Mouse (Mus musculus): ENCODE results near the gene Trcg1. TPM values are rescaled to one million over a fixed set of nuclear protein-coding genes. Genes with fewer than 3 reads are reported as not detected.

Gene Trcg1
- polyA plus RNA-seq, 1 experiment from 2014 or later = not detected

DNA sequence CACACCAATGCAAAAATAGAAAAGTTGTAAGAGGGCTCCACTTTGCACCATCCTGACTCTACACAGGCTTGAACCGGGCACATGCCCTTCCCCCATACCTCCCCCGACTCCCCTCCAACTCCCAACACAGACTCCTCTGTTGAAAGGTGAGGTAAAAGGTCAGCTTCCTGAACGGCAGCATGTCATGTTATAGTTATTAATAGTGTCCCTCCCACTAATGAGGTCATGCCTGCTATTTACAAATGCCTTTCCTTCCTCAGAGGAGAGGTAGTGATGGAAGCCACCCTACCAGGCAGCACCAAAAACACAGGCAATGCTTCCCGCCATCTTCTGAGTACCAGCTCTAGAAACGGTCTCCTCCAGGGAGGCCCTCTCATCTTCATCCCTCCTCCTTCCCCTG lies 28.8 kb downstream of the Trcg1 start:
- WGBS = 34% methylated on average over 5 of the region's 5 CpGs
- no peaks in the 10 kb centered on the region for H3K36me3 ChIP-seq
- no peak overlapping the region for H3K27ac ChIP-seq
- H3K9ac ChIP-seq (replicated peaks) = no peak overlapping the region
- no peak overlapping the region for H3K4me3 ChIP-seq (replicated peaks)
- no peaks in the 10 kb centered on the region for H3K9me3 ChIP-seq
- ATAC-seq (ENCODE audit: insufficient number of reproducible peaks, insufficient read depth, low FRiP score, low TSS enrichment, low read depth) = no peak
- peaks cover 37% of the 10 kb centered on the region for H3K4me1 ChIP-seq (replicated peaks)
- peaks cover 28% of the 10 kb centered on the region for H3K27me3 ChIP-seq
- no peak overlapping the region for H3K4me2 ChIP-seq

DNA sequence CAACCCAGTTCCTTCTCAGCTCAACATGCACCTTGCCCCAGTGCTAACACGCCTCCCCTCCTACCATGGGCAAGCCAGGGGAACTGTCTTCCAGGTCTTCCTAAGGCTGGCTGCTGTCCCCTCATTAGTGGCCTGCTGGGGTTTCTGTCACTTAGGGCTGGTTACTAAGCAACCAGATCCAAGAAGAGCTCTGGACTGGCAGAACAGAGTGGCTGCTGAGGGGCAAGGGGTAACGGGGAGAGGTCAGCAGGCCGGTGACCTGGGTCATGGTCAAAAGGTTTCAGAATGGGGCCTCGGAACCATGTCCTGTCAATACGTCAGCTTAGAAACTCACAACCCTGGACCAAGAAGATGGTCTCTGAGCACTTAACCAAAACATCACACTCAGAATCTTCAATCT lies 31.1 kb downstream of the Trcg1 start:
- Histone ChIP-seq H3K4me2 (no peak overlapping the region), H3K27ac (no peak overlapping the region), H3K9me3 (no peaks in the 10 kb centered on the region), H3K4me1 (replicated peaks) (peaks cover 29% of the 10 kb centered on the region), H3K36me3 (no peaks in the 10 kb centered on the region), H3K4me3 (replicated peaks) (no peak overlapping the region), H3K9ac (replicated peaks) (no peak overlapping the region), H3K27me3 (peaks cover 32% of the 10 kb centered on the region)
- WGBS = 25% methylated on average over 5 of the region's 5 CpGs
- no peak for ATAC-seq (ENCODE audit: insufficient number of reproducible peaks, insufficient read depth, low FRiP score, low TSS enrichment, low read depth)

DNA sequence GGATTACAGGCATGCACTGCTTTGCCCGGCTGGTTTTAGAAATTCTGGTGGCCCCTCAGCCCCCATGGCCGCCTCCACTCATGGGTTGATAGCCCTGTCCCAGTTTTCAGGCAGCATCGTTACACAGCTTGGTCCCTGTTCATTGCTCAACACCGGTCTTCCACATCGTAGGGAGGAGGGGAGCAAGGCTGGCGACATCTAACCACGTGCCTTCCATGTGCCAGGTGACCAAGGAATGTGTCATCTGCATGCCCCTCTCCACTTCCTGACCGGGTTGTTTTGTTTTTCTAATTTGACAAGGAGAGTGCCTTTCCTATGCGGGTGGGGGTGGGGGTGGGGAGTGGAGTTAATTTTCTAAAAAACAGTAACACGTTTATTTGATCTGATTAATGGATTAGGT lies 31.7 kb downstream of the Trcg1 start:
- no peak overlapping the region for H3K27ac ChIP-seq
- H3K36me3 ChIP-seq = no peaks in the 10 kb centered on the region
- H3K9me3 ChIP-seq = no peaks in the 10 kb centered on the region
- H3K4me2 ChIP-seq = no peak overlapping the region
- no peak overlapping the region for H3K4me3 ChIP-seq (replicated peaks)
- 19% methylated on average over 10 of the region's 10 CpGs for WGBS
- H3K4me1 ChIP-seq (replicated peaks) = peaks cover 29% of the 10 kb centered on the region
- no peak overlapping the region for H3K9ac ChIP-seq (replicated peaks)
- H3K27me3 ChIP-seq = peaks cover 32% of the 10 kb centered on the region
- ATAC-seq (ENCODE audit: insufficient number of reproducible peaks, insufficient read depth, low FRiP score, low TSS enrichment, low read depth) = no peak

DNA sequence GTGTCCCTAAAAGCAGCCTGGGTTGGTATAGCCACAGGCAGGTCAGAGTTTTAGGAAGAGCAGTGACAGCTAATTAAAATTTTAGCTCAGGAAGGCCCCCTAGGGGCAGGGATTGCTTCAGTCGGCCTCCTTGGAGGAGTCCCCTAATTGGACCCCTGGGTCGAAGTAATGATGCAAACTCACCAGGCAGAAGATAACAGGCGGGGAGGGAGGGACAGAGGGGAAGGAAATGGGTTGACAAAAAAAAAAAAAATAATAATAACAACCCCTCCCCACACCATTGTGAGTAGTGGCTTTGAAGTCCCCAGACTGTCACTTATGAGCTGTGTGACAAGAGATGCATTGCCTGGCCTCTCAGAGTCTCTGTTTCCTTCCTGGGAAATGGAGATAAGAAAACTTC lies 32.2 kb downstream of the Trcg1 start:
- Histone ChIP-seq H3K4me3 (replicated peaks) (no peak overlapping the region), H3K27me3 (peaks cover 32% of the 10 kb centered on the region), H3K4me2 (no peak overlapping the region), H3K27ac (no peak overlapping the region), H3K9ac (replicated peaks) (no peak overlapping the region), H3K9me3 (no peaks in the 10 kb centered on the region), H3K36me3 (no peaks in the 10 kb centered on the region), H3K4me1 (replicated peaks) (peaks cover 29% of the 10 kb centered on the region)
- ATAC-seq (ENCODE audit: insufficient number of reproducible peaks, insufficient read depth, low FRiP score, low TSS enrichment, low read depth) = no peak
- 0% methylated on average over 3 of the region's 3 CpGs for WGBS

DNA sequence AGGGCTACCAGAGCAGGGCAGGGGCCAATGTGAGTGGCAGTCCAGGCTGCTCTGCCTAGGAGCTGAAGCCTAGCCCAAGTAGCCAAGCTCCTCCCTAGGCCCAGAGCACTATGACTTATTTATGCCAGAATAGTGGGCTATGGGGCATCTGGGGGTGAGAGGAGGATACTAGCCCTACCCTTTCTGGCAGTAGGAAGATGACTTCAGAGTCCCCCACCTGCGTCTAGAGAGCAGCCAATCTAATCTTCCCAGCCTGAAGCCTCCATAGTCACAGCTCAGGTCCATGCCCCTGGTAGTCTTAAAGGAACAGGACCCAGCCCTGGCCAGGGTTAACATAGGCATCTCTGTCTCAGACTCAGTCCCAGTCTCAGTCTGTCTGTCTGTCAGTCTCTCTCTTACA lies 33.0 kb downstream of the Trcg1 start:
- peaks cover 34% of the 10 kb centered on the region for H3K4me1 ChIP-seq (replicated peaks)
- no peak overlapping the region for H3K4me3 ChIP-seq (replicated peaks)
- no peaks in the 10 kb centered on the region for H3K36me3 ChIP-seq
- peaks cover 27% of the 10 kb centered on the region for H3K27me3 ChIP-seq
- H3K27ac ChIP-seq = no peak overlapping the region
- WGBS = 33% methylated on average over 1 of the region's 1 CpGs
- ATAC-seq (ENCODE audit: insufficient number of reproducible peaks, insufficient read depth, low FRiP score, low TSS enrichment, low read depth) = no peak
- H3K9ac ChIP-seq (replicated peaks) = no peak overlapping the region
- H3K4me2 ChIP-seq = no peak overlapping the region
- no peaks in the 10 kb centered on the region for H3K9me3 ChIP-seq

DNA sequence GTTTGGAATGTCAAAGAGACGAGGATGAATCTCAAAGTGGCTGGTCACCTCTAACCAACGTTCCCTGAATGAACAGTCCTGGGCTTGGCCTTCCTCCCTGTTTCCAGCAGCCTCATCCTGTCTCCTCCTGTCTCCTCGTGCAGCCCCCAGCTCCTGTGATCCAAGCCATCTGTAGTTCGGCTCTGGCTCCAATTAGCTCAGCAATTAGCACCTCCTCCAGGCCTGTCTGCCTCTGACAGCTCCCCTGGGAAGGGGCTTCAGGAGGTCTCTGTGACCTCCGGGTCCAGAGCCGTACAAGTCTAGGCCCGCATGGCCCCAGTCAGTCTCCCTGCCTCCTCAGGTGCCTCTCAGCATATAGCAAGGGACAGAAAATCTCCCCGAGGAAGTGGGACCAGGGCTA lies 34.0 kb downstream of the Trcg1 start:
- Histone ChIP-seq H3K4me3 (replicated peaks) (no peak overlapping the region), H3K9me3 (no peaks in the 10 kb centered on the region), H3K27me3 (peaks cover 24% of the 10 kb centered on the region), H3K4me2 (no peak overlapping the region), H3K4me1 (replicated peaks) (peaks cover 29% of the 10 kb centered on the region), H3K36me3 (no peaks in the 10 kb centered on the region), H3K27ac (no peak overlapping the region), H3K9ac (replicated peaks) (no peak overlapping the region; the same call in 1 of the 2 replicates)
- no peak for ATAC-seq (ENCODE audit: insufficient number of reproducible peaks, insufficient read depth, low FRiP score, low TSS enrichment, low read depth)
- under 1% methylated on average over 8 of the region's 8 CpGs for WGBS

DNA sequence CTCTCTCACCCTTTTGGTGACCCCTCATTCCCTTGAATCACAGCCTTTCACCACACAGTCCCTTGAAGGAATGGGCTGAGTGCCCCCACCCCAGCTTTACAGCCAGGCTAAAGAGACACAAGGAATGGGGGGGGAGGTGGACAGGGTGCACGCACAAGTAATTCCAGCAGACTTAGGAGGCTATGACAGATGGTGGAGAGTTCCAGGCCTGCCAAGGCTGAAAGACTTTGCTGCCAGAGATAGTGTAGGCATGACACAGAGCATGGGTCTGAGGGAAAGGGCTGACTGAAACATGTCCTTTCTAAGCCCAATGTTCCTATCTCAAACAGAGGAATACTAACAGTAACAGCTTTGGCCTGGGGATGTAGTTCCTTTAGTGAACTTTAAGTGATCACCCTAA lies 34.7 kb downstream of the Trcg1 start:
- peaks cover 29% of the 10 kb centered on the region for H3K4me1 ChIP-seq (replicated peaks)
- peaks cover 19% of the 10 kb centered on the region for H3K27me3 ChIP-seq

DNA sequence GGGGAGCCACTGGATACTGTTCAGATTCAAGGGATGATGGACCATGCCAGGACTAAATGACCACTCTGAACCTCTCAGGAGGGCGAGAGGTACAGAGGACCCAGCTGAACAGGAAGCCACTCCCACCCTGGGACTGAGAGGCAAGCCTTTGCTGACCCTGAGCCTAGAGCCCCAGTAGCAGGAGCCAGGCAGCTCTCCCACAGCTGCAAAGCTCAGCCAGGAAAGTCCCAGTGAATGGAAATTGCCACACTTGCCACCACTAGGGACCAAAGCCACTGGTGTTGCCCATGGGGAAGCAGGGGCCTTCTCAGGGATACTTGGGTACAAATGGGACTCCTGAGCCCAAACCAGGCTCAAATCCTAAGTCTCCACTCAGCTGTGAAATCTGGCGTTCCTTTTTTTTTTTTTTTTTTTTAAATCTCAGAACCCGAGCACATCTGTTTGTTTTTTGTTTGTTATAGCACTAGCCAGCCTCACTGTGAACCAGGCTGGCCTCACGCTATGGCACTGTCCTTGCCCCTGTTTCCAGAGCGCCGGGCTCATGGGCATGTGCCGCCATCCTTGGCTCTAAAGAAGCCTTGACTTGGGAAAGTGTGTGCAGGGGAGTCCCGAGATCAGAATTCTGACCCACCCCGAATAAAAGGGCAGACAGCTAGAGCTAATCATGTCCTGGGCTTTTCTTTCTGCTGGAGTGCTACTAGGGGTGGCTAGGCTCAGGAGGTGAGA lies 35.6 kb downstream of the Trcg1 start:
- H3K27me3 ChIP-seq = peaks cover 11% of the 10 kb centered on the region
- H3K9ac ChIP-seq (replicated peaks) = no peak overlapping the region
- H3K27ac ChIP-seq = no peak overlapping the region
- H3K9me3 ChIP-seq = no peaks in the 10 kb centered on the region
- no peak overlapping the region for H3K4me3 ChIP-seq (replicated peaks)
- WGBS = 45% methylated on average over 9 of the region's 9 CpGs
- H3K4me1 ChIP-seq (replicated peaks) = peaks cover 25% of the 10 kb centered on the region
- ATAC-seq (ENCODE audit: insufficient number of reproducible peaks, insufficient read depth, low FRiP score, low TSS enrichment, low read depth) = no peak
- no peak overlapping the region for H3K4me2 ChIP-seq
- no peaks in the 10 kb centered on the region for H3K36me3 ChIP-seq

More for the DNA sequence above, 34.7 kb downstream of the Trcg1 start:
- Histone ChIP-seq H3K9ac (replicated peaks) (no peak overlapping the region), H3K4me3 (replicated peaks) (no peak overlapping the region), H3K4me2 (no peak overlapping the region), H3K9me3 (no peaks in the 10 kb centered on the region), H3K36me3 (no peaks in the 10 kb centered on the region), H3K27ac (no peak overlapping the region)
- no peak for ATAC-seq (ENCODE audit: insufficient number of reproducible peaks, insufficient read depth, low FRiP score, low TSS enrichment, low read depth)
- 18% methylated on average over 1 of the region's 1 CpGs for WGBS

DNA sequence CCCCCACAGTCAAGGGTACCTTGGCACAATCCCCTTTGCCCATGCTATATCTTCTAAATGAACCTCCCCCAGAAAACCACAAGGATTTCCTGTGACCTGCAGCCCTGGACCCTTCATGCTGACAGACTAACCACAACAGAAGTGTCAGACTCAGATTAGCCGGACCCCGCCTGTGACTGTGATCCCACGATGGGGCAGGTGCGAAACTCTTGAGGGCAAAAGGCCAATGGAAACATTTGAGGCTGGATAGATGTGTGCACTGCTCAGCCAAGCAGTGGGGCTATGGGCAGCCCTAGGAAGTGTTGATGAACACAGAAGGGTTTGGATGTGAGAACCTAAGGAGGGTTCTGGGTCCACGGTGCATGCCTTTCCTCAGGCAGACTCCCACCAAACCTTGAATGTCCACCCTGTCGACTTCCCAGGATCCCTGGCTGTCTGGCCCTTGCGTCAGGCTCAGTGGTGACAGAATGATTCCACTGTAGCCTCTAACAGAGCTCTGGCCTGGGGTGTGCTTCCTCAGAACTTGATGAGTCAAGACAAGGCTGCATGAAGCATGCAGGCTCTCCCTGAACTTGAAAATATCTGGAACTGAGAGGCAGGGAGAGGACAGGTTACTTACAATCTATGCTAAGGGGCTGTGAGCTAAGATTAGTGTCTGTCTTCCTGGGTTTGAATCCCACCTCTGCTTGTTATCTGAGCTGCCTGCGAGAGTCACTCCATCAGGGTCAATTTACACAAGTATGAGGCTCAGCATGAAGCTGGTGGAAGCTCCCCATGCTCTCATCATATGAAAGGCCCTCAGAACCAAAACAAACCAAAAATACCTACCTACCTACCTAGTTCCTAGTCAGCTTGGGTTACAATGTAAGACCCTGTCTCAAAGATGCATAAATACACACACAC lies 36.8 kb downstream of the Trcg1 start:
- WGBS = 62% methylated on average over 8 of the region's 8 CpGs

DNA sequence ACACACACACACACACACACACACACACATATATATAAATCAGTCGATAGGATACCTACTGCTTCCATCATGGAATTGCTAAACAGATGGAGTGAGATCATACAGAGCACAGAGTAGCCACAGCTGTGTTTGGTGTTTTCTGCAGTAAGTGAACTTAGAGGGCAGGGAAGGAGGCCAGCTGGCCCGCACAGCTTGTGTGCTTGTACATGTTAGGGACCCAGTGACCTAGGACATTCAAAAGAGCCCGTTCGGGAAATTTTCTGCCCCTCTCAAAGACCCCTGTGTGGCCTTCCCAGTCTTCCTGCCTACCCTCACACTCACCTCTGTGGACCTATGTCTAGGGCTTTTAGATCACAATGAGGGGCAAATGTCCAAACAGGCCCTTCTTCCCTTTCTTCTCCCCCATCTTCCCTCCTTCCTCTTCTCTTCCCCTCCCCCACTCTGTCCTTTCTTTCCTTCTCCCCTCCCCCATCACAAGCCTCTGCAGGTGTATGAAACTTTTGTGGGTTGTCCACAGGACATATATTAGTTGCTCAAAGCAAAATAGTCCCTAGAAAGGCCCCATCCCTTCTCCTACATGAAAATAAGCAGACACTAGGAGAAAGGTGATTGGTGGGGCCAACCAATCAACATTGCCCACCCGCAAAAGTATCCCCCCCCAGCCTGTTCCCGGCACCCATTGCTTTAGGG lies 37.6 kb downstream of the Trcg1 start:
- no peak for ATAC-seq (ENCODE audit: insufficient number of reproducible peaks, insufficient read depth, low FRiP score, low TSS enrichment, low read depth)
- no peaks in the 10 kb centered on the region for H3K9me3 ChIP-seq
- no peak overlapping the region for H3K4me3 ChIP-seq (replicated peaks)
- H3K36me3 ChIP-seq = no peaks in the 10 kb centered on the region
- 30% methylated on average over 6 of the region's 6 CpGs for WGBS
- no peak overlapping the region for H3K9ac ChIP-seq (replicated peaks)
- H3K4me2 ChIP-seq = no peak overlapping the region
- H3K27ac ChIP-seq = no peak overlapping the region
- H3K27me3 ChIP-seq = peaks cover 14% of the 10 kb centered on the region
- H3K4me1 ChIP-seq (replicated peaks) = peaks cover 20% of the 10 kb centered on the region

More for the DNA sequence above, 36.8 kb downstream of the Trcg1 start:
- ATAC-seq (ENCODE audit: insufficient number of reproducible peaks, insufficient read depth, low FRiP score, low TSS enrichment, low read depth) = no peak
- peaks cover 11% of the 10 kb centered on the region for H3K27me3 ChIP-seq
- no peak overlapping the region for H3K4me3 ChIP-seq (replicated peaks)
- H3K9ac ChIP-seq (replicated peaks) = no peak overlapping the region
- H3K27ac ChIP-seq = no peak overlapping the region
- H3K9me3 ChIP-seq = no peaks in the 10 kb centered on the region
- no peak overlapping the region for H3K4me2 ChIP-seq
- H3K4me1 ChIP-seq (replicated peaks) = peaks cover 18% of the 10 kb centered on the region
- no peaks in the 10 kb centered on the region for H3K36me3 ChIP-seq

DNA sequence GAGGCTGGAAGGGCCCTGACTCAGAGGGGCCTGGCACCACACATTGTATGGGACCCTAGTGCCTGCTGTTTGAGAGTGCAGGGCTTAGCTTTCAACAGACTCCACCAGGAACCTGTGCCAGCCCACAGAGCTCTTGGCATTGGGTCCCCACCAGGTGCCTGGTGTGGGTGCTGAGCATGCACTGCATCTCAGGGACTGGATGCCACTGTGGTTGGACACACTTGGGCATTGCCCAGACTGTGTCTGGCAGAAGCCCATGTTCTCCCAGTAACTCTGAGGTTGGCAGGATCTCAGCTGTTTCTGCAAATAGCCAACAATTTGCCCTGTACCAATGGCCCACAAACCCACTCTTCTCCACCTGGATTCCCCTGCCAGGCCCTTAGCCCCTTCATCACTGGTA lies 40.0 kb downstream of the Trcg1 start:
- Histone ChIP-seq H3K27me3 (peaks cover 16% of the 10 kb centered on the region), H3K9me3 (no peaks in the 10 kb centered on the region), H3K9ac (replicated peaks) (no peak overlapping the region), H3K4me1 (replicated peaks) (peaks cover 26% of the 10 kb centered on the region), H3K36me3 (no peaks in the 10 kb centered on the region), H3K4me3 (replicated peaks) (no peak overlapping the region), H3K27ac (no peak overlapping the region), H3K4me2 (no peak overlapping the region)
- ATAC-seq (ENCODE audit: insufficient number of reproducible peaks, insufficient read depth, low FRiP score, low TSS enrichment, low read depth) = no peak
